Mouse (Mus musculus) spleen, adult 2 months (tissue): ENCODE data around the gene Marc1.

Source experiments
- CTCF ChIP-seq: fragments of 200-500 bp; IDR thresholded peaks from 2 replicates; pipeline ENCODE4 v1.5.1; 2011; ENCODE audit warnings: mild to moderate bottlenecking, inconsistent platforms; ENCODE audit not compliant: insufficient read depth, insufficient read length, insufficient replicate concordance; ENCODE audit errors: extremely low read depth
- POLR2A ChIP-seq: fragments of 200-500 bp; IDR thresholded peaks from 2 replicates; pipeline ENCODE4 v1.6.1; 2011; ENCODE audit warnings: low read depth, low read length, inconsistent platforms

GRCm38 (mm10) chr1:184817768-184818167, 6.7 kb upstream of the Marc1 start:
- no peak for TF ChIP-seq CTCF
- no peak for TF ChIP-seq POLR2A
